Mouse (Mus musculus) Muller cell, postnatal 12 days (primary cell): ENCODE results near the gene 1700021F07Rik.

Experiments
- DNase-seq: peaks from one replicate; pipeline ENCODE4 v3.0.0-alpha.2; 2015; ENCODE audit errors: inconsistent ontology term

Gene 1700021F07Rik

DNA sequence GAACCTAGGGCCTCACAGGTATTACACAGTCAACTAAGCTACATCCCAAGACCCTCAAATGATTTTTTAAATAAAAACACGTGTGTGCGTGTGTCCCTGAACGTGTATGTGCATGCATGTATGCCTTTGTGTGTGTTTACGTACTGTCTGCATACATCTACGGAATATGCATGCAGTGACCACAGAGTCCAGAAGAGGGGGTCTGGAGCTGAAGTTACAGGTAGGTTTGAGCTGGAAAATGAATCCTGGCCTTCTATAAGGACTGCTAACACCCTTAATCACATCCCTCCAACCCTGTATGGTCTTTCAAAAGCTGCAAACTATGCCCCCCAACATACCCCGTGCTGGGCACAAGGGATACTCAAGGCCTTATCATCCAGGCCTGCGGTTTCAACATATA, 41.0 kb downstream of the 1700021F07Rik start:
- no peak for DNase-seq

GRCm38 (mm10) chr2:173564179-173564578, 41.8 kb downstream of the 1700021F07Rik start:
- DNase-seq, result no peak
